Mouse (Mus musculus) left cerebral cortex, postnatal 10 days (tissue): ENCODE data around the gene Pla2g12a. TPM values are rescaled to one million over a fixed set of nuclear protein-coding genes. Genes with fewer than 3 reads are reported as not detected.

Experiments
- DNase-seq, 2 experiments: peaks; one replicate each; pipeline ENCODE4 v3.0.0; 2021 to 2022; ENCODE audit warnings: low spot score in 2 of 2, mixed read lengths in 1 of 2; ENCODE audit errors: extremely low spot score in 1 of 2
- intact Hi-C: fragments of 180-260 bp; cut with DNase I; formaldehyde crosslinking; loops from one replicate; pipeline ENCODE4 v1.15.1; 2025
- total RNA-seq, 2 experiments: library from RNA; stranded (reverse); gene quantifications; 2 replicates each; pipeline ENCODE4 v1.2.3; 2021

The Pla2g12a gene
- total RNA-seq, 2 experiments from 2014 or later, result 18.0 to 18.1 TPM

DNA sequence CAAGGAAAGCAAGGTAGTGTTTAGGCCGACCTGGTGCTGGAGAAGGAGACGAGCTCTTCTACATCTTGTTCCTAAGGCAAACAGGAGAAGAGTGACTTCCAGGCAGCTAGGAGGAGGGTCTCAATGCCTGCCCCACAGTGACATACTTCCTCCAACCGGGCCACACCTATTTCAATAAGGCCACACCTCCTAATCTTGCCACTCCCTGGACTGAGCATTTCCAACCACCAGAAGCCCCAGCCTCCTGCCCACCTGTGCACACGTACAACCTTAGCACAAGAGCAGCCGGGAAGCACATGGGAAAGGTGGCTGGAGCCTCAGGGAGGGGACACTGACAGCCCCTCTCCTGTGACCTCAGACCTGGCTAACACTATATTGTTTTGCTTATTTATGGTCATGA, 13.6 kb downstream of the Pla2g12a start:
- DNase-seq, result no peak
- intact Hi-C loops, result no loop called here

DNA sequence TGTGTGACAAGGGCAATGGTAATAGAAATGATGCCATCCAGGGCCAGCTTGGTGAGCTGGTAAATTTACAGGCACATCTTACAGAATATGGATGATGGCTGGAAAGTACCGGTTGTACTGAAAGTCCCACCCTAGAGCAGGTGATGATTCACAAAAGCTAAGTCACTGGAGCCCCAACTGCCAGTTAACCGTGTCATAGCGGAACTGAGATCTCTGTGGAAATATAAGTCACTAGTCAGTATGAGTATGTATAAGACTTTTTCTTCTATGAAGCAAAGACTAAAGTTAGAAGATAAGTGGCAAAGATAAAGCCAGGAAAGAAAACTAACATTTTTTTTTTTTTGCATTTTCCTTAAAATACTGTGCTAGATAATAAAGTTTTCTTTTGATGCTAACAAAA, 14.7 kb downstream of the Pla2g12a start:
- intact Hi-C loops, result no loop called here

DNA sequence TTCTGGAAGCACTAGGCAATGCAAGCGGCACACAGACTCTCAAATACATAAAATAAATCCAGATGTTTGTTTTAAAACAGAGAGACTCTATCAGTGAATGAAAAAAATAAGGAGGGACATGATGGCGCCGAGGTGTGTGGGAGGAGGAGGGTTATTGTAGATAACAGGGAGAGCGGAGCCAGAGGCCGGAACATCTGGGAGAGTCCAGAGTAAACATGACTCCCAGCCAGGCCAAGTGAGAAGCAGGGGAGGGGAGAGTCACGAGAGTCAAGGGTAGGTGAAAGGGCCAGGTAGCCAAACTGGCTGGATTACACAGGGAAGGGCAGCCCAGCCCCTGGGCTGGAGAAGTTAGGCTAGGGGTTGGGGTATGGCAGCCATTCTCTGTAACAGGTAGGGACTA, 18.2 kb downstream of the Pla2g12a start:
- DNase-seq, result no peak
- intact Hi-C loops, result no loop called here

More for the DNA sequence above, 14.7 kb downstream of the Pla2g12a start:
- DNase-seq, result no peak

DNA sequence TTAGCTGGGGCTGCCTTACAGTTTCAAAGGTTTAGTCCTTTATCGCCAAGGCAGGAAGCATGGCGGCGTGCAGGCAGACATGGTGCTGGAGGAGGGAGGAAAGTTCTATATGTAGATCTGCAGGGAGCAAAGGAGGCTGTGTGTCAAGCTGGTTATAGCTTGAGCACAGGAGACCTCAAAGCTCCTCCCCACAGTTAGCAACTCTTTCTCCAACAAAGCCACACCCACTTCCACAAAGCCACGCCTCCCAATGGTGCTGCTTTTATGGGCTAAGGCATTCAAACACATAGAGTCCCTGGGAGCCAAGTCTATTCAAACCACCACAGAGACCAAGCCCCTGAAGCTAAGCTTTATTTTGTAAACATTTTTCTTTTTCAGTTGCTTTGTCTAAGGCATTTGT, 20.5 kb downstream of the Pla2g12a start:
- intact Hi-C loops, result no loop called here
- no peak for DNase-seq

DNA sequence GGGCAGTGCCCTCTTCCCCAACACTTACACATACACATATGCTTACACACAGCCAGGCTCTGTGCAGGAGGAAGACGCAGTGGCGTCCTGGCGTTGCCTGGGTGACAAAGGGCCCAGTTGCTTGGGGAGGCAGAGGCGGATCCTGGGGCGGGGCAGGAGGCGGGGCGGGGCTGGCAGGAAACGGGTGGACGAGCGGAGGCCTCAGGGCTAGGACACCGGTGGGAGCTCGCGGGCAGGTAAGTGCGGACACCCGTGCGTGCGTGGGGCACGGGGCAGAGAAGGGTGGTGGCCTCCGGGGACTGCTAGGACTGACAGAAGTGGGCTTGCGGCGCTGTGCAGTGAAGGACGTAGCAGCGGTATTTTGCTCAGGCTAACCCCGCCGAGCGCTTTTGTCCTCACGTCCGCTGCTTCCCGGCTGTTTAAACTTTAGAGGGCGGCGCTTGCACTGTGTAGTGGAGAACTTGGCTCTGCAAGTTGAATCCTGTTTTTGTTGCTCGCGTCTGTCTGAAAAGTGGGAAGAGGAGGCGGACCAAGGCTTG, 22.9 kb downstream of the Pla2g12a start, which contains the start of gene Casp6:
Casp6 (plus strand) TSS at position 155 of the 539 bp plus-strand sequence.
- intact Hi-C loops, result no loop called here
- peak; percentile 30 to 89 for DNase-seq

- intact Hi-C loops, result no loop called here
- no peak for DNase-seq
These were observed 25.0 kb downstream of the Pla2g12a start for GRCm38 (mm10) chr3:129903369-129903768.

DNA sequence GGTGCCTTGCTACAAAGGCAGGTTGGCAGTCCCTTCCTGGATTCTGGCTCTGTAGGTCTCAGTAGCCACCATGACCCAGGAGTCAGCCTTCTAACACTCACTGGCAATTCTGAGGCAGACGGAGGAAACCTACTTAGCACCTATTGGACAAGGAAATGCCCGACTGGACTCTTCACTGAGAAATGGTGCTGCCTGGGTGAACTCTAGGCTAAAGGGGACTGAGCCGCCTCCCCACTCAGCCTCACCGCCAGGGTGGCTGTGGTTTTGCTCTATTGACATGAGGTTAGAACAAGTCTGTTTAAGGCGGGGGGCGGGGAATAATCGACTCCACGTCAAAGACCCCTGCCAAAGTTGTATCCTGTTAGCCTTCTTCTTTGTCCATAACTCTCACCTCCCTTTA, 25.5 kb downstream of the Pla2g12a start:
- intact Hi-C loops, result no loop called here

DNA sequence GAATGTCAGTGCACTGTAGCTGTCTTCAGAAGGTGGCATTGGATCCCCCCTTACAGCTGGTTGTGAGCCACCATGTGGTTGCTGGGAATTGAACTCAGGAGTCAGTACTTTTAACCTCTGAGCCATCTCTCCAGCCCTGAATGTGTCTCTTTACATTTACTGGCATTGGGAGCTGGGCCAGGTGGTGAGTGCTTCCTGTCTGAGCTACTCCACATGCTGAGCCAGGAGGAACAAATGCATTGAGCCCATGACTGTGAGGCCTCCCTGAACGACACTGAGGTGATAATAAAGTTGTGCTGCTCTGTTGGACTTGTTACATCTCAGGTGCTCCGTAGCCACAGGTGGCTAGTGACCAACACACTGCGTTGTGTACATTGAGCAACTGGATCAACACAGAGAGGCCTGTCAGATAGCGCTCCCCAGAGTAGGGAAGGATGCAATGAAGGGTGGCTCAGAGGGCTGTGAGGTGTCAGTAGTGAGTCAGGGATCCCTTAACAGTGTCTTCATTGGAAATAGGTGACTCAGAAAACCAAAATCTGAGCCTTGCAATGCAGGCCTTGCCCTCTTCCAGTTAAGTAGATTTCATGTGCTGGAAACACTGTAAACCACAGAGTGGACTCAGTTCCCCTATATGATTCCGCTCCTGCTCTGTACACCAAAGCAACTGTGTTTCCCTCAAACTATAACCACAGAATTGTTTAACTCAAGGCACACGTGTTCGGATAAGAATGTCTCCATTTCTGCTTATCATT, 26.2 kb downstream of the Pla2g12a start:
- no peak for DNase-seq
- intact Hi-C loops, result no loop called here

More for the DNA sequence above, 25.5 kb downstream of the Pla2g12a start:
- DNase-seq, result no peak

DNA sequence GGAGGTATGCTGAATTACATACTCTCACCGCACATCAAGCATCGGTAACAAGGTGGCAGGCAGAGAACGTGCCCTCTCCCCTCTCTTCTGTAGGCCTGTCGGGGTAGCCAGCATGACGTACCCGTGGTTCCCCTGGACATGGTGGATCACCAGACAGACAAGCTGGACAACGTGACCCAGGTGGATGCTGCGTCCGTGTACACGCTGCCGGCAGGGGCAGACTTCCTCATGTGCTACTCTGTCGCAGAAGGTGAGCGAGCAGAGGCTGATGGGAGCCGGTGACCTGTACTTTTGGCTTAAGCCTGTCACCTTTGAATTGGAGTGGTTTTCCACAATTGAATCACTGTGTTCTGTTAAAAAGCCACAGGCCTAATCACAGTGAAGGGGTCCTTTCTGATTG, 33.6 kb downstream of the Pla2g12a start:
- no peak for DNase-seq
- intact Hi-C loops, result no loop called here

DNA sequence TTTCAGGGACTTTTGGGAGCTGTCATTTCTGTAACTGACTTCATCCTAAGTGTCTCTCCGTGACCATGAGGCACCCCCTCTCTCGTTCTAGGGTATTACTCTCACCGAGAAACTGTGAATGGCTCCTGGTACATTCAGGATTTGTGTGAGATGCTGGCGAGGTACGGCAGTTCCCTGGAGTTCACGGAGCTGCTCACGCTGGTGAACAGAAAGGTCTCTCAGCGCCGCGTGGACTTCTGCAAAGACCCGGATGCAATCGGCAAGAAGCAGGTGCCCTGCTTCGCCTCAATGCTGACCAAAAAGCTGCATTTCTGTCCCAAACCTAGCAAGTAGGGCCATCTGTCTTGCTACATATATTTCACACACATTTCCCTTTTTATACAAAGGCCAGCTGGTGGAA, 34.8 kb downstream of the Pla2g12a start:
- intact Hi-C loops, result no loop called here
- no peak for DNase-seq

DNA sequence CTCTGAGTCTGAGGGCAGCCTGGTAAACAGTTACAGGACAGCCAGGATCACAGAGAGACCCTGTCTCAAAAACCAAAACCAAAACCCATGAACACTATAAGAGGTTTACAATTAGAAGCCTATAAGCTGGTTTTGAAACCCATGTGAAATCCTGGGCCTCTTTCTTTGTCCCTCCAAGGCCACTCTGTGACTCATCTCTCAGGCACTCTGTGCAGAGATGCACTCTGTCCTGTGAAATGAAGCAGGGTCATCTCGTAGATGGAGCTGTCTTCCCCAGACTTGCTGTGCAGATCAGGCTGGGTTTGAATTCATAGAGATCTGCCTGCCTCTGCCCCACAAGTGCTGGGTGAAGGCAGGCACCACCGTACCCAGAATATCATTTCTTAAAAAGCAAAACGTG, 39.0 kb downstream of the Pla2g12a start:
- no peak for DNase-seq
- intact Hi-C loops, result loop anchor here (5.0 kb wide), 2 partner anchors 145 to 160 kb away; partner anchors contain the start of gene Sec24b

DNA sequence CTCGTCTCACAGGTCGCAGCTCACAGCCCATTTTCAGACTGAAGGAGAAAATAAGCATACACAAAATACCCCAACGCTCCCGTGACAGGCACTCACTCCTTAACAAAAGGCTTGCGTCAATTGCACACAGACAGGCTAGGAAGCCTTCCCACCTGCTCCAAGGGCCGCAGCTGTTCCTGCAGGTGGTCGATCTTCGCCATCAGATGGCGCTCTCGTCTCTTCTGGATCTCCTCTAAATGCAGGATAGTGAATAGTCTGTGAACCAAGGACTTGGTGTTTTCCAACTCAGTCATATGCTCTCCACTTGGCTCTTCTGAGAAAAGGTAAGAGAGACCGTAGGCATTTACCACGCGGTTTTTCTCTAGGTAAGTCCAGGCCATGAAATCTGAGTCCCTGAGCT, 40.0 kb downstream of the Pla2g12a start:
- intact Hi-C loops, result loop anchor here (5.0 kb wide), 2 partner anchors 144 to 159 kb away; partner anchors contain the start of gene Sec24b
- peak; percentile 58 to 76 for DNase-seq

GRCm38 (mm10) chr3:129923581-129923980, 45.2 kb downstream of the Pla2g12a start:
- DNase-seq, result no peak

DNA sequence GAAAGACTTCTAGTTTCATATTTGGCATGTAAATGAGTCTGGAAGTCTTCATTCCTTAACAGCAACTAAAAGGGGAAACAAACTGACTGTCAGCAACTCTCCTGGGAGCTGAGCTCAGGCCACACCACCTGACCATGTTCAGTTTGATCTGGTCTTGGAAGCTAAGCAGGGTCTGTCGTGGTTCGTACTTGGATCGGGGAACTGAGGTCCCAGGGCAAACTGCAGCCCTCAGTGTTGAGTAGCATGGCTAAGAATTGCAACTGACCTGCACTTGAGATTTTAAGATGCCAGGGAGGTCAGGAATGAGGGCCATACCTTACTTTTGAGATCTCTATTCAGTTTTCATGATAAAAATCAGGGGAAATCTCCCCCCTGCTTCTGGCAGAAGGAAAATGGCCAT, 47.5 kb downstream of the Pla2g12a start:
- intact Hi-C loops, result no loop called here
- no peak for DNase-seq

More at GRCm38 (mm10) chr3:129923581-129923980, 45.2 kb downstream of the Pla2g12a start:
- intact Hi-C loops, result no loop called here

DNA sequence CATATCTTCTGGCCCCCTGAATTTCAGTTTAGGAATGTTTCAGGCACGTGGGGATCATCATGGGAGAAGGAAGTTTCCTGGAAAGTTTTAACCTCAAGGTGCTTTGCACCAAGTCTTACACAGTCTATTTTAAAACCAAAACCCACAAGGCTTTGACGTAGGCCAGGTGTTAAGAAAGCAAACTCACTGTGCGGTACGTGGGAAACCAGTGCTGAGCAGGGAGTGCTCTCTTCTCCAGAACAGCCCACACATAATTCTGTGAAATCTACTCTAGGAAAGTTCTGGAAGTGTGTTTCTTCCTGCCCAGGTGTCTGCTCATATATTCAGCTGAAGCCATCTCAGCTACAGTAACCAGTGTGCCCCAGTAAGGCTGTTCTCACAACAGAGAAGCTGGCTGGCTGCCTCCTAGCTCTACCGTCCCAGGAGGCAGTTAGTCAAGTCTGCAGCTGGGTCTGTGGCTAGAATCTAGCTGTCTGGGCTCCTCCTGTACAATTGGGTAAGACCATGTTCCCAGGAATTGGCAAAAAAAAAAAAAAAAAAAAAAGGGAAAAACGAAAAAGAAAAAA, 51.9 kb downstream of the Pla2g12a start:
- intact Hi-C loops, result no loop called here
- DNase-seq, result no peak

GRCm38 (mm10) chr3:129932443-129932842, 54.0 kb downstream of the Pla2g12a start:
- DNase-seq, result peak in 1 of 2 experiments; percentile 23
- intact Hi-C loops, result no loop called here

GRCm38 (mm10) chr3:129936561-129936960, 58.2 kb downstream of the Pla2g12a start:
- DNase-seq, result no peak
- intact Hi-C loops, result no loop called here

DNA sequence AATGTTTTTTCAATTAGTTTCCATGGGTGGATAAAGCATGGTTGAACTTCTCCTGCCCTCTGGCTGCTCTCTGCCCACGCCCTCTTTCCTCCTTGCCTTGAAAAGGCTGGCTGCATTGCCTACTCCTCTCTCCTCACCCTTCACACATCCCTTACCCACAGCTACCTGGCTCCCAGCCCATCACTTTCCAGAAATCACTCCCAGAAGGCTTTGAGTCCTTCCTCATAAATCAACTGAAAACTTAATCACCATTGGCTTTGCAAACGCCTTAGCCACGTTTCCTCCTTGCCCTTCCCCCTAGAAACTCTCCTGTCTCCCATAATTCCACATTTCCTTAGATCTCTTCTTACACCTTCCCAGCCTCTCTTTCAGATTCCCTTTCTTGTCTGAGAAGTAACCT, 59.4 kb downstream of the Pla2g12a start:
- intact Hi-C loops, result no loop called here
- no peak for DNase-seq

DNA sequence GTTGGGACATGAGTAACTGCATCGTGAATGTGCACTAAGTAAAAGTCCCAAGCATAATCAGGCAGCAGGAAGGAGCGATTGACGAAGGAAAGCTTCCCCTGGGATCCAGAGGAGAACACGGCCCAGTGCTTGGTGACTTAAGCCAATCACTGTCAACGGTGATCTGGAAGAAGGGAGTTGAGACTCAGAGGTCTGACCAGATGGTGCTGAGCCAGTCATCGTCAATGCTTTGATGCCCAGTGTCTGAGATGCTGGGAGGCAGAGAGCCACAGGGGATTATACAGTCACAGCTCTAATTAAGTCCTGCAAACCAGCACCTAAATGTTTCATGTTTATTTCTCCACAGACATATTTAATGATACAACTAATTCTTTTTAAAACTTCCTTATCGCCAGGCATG, 60.7 kb downstream of the Pla2g12a start:
- no peak for DNase-seq
- intact Hi-C loops, result no loop called here

GRCm38 (mm10) chr3:129940780-129941179, 62.4 kb downstream of the Pla2g12a start:
- no peak for DNase-seq
- intact Hi-C loops, result no loop called here
